Mouse (Mus musculus) lung, postnatal 4 days (tissue): Measurements from ENCODE around the gene Hip1r.

Experiments used
- DNase-seq, 2 experiments: peaks; one replicate each; pipeline ENCODE4 v3.0.0; 2021

Gene Hip1r

DNA sequence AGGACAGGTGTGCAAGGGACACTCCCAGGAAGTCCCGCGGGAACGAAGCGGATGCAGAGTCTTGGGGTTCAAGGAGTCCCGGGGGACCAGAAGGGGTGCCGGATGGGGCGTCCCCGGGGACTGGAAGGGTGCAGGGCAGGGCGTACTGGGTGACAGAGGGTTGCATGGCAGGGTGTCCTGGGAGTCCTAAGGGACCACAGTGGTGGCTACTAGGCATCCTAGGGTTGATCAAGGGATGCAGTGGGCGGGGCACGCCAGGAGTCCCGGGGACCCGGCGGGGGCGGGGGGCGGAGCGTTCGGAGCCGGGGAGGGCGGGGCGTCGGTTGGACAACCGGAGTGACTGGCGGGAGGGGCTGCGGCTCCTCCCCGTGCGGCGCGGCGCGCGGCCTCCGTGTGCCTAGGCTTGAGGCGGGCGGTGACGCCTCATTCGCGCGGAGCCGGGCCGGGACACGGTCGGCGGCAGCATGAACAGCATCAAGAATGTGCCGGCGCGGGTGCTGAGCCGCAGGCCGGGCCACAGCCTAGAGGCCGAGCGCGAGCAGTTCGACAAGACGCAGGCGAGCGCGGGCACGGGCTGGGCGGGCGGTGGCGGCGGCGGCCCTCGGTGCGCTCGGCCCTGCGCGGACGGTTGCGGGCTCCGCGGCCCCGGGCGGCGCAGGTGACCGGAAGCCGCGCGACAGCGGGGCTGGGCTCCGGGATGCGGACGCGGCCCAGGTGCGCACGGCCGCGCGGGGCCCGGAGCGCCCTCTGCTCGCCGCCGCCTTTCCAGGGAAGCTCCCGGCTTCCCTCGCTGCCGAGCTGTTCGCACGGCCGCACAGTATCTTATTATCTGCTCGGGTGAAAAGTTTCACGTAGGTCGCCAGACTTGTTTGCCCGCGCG is at the start of gene Hip1r:
Gene Hip1r, plus strand, starts transcription at position 330 of the 880 bp plus-strand sequence.
- peak; percentile 83 to 88 for DNase-seq

DNA sequence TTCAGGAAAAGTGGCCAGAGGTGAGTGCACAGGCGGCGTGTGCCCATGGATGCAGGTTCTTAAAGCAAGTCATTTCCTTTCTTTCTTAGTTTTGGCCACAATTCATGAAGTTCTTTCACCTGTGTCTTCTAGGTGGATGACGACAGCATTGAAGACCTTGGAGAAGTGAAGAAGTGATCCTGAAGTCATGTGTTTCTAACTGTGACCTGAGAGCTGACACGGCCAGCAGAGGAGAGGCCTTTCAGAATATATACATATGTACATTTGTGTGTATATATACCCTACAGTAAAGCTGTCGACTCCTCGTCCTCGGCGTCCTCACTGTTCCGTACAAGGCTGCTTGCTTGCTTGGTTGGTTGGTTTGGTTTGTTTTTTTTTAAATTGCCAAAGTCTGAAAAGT is 46.3 kb upstream of the Hip1r start, which contains the start of gene Gm43518:
Gene Gm43518, plus strand, starts transcription at position 301 of the 400 bp plus-strand sequence.
- no peak for DNase-seq

- DNase-seq: peak; percentile 96 to 98
Observed at GRCm38 (mm10) chr5:123930508-123930989, 42.9 kb upstream of the Hip1r start, which contains the start of gene Ccdc62. Gene Ccdc62 (plus strand): TSS chr5:123930679.

GRCm38 (mm10) chr5:123931131-123931530 is 42.3 kb upstream of the Hip1r start:
- no peak for DNase-seq

- DNase-seq: no peak
Observed at GRCm38 (mm10) chr5:123932927-123933326, 40.5 kb upstream of the Hip1r start.

DNA sequence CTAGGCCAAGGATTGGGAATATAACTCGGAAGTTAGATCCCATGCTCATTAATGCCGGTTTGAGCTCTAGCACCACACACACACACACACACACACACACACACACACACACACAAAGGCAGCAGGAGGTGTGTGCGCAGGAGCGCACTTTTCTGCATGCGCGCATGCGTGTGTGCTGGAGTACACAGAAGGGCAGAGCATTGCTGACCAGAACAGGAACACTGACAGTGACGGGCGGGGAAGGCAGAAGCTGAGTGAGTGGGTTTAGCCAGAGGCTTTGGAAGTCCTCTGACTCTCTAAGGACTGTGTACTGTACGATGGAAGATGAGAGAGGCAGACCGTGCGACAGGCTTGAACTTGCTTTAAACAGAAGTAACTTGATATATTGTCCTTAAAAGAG is 39.9 kb upstream of the Hip1r start:
- no peak for DNase-seq

- DNase-seq: no peak
Observed at GRCm38 (mm10) chr5:123933957-123934591, 39.4 kb upstream of the Hip1r start.

- no peak for DNase-seq
Observed at GRCm38 (mm10) chr5:123935931-123936330, 37.5 kb upstream of the Hip1r start.

GRCm38 (mm10) chr5:123938479-123938878 is 34.9 kb upstream of the Hip1r start:
- DNase-seq: no peak

GRCm38 (mm10) chr5:123946546-123946945 is 26.9 kb upstream of the Hip1r start:
- no peak for DNase-seq

- DNase-seq: no peak
Observed at GRCm38 (mm10) chr5:123947041-123947761, 26.2 kb upstream of the Hip1r start.

DNA sequence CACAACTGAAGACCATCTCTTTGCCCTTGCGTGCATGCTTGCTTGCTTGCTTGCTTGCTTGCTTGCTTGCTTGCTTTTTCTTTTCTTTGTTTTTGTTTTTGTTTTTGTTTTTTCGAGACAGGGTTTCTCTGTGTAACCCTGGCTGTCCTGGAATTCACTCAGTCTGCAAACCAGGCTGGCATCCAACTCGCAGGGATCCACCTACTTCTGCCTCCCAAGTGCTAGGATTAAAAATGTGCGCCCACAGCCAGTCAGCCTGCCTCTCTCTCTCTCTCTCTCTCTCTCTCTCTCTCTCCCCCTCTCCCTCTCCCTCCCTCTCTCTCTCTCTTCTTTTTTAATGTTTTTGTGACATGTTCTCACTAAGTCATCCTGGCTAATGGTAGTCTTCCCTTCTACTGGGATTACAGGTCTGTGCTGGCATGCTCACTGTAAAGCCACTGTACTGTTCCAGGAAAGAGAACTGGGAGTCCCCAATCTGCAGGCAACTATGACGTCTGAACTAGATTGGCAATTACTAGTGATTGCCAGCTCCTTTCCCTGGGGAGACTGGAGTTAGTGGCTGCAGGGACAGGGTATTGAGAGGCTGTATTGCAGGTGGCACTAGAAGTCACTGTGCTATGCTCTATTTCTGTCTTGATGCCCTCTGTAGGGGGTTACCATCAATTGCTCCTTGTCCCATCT is 20.9 kb upstream of the Hip1r start:
- no peak for DNase-seq

DNA sequence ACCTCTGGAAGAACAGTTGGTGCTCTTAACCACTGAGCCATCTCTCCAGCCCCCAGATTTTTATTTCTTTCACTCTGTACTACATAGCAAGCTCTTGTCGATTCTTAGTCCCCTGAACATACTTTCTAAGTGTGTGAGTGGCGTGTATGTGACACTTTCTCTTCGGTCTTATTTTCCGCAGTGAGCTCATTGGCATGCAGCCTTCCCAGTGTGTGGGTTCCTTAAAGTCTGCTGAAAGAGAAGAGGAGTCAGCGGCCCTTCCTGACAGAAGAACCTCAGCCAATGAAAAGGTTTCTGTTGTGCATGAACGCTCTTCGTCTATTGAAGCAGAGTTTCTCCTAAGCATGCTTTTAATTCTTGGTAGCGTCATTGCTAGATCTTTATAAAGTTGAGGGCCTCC is 16.2 kb upstream of the Hip1r start:
- DNase-seq: no peak

- DNase-seq: no peak
Observed at GRCm38 (mm10) chr5:123959018-123959417, 14.4 kb upstream of the Hip1r start.

DNA sequence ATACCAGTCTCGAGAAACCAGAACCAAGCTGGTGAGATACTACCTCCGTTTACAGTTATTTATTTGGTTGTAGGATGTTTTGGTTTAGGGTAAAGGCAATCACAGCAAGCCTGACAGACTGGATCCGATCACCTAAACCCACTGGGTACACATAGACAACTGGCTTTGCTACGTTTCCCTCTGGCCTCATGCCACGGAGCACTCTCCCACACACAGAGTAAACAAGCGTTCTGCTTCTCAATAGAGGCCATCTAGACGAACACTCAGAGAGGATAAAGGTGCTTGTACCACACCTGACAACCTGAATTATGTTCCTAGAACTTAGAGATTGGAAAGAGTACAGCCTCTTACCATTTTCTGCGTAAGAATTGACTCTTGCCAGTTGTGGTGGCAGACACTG is 13.3 kb upstream of the Hip1r start:
- peak in 1 of 2 experiments; percentile 39 for DNase-seq

GRCm38 (mm10) chr5:123961046-123961445 is 12.4 kb upstream of the Hip1r start:
- no peak for DNase-seq

DNA sequence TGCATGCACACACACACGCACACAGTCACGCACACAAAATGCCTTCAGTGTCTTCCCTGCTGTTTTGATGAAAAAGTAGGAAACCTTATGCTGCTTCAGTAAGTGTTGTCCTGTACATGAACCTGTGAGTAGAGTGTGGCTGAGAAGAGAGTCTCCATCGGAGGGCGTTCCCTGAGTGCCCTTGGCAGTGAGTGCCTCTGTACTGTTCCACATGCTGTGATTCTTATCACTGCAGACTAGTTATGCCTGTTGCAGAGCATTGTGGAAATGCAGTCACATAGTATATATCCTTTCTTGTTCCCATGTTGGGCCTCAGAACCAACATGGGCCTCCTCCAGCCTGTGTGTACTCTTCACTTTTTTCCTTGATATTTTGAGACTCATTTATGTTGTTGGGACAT is 9.2 kb upstream of the Hip1r start:
- DNase-seq: no peak

DNA sequence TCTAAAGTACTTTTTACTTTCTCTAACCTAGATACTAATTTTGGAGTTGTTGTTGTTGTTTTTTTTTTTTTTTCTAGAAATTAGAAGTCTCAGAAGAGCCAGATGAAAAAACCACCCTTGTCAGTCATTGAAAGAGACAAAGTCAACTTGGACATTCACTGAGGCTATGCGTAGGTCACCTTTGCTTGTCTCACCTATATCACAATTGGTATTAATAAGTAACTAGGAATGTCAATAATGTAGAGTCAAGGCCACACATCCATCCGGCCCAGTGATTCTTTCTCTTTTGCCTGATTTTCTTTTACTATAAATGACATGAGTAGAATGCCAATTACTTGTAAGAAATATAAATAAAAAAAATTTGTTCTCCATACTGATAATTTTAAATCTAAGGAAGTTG is 6.7 kb upstream of the Hip1r start:
- no peak for DNase-seq

DNA sequence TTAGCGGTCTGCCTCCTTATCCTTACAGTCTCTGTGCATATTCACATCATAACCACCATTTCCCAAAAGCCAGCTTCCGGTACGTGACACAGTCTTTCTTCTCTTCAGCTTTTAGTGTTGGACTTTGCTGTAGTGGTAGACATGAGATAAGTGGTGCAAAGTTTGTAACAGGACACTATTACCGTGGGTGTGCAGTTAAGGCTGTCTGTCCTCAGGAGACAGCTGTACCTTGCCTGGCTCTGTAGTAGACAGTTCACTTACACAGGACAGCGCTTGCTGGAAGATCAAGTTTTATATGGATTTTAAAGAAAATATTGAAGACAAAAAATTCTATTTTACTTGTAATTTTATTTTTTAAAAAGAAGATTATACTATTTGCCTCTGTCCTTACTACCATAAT is 5.0 kb upstream of the Hip1r start:
- no peak for DNase-seq

- DNase-seq: no peak
Observed at GRCm38 (mm10) chr5:123969216-123969615, 4.2 kb upstream of the Hip1r start.

DNA sequence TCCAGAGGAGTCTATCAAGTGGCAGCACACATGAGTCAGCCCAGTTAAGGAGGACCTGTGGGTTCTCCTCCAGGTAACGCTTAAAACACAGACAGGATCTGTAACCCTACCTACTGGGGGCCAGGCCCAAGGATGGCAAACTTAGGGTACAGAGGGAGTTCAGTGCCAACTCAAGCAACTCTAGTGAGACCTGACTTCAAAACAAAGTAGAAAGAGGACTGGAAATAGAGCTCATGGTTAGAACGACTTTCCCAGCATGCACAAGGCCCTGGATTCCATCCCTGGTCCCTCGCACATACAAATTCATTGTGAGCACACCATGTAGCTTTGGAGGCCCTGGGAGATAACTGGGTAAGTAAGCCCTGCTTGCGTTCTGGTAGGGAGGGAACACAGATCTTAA is 2.9 kb upstream of the Hip1r start:
- no peak for DNase-seq

- DNase-seq: no peak
Observed at GRCm38 (mm10) chr5:123972453-123972852, 975 bp upstream of the Hip1r start.

DNA sequence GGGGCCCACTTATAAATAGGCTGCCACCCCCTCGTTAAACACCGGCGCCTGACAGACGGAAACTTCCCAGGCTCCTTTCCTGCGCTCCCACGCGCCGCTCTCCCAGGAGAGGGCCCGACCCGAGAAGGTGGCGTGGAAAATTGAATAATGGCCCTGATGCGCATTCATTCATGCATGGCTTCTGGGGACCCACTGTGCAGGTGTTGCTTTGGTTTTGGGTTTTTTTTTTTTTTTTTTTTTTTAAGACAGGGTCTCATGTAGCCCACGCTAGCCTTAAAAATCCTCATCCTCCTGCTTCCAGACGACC is 704 bp downstream of the Hip1r start:
- DNase-seq: no peak
